9 mouse cellular contexts compared by ENCODE assay signal in genomic region chr5:33704945-33705611, GRCm38 (mm10). TPM values are rescaled to one million over a fixed set of nuclear protein-coding genes. Genes with fewer than 3 reads are reported as not detected.
A peak's percentile ranks its signal among the peaks of the same experiment; 100 is the strongest.
DNase-seq lines count a peak whose midpoint lies in the region; ATAC-seq lines count a peak whose summit lies in the region.
"Had no signal": no experiment of that assay in that cellular context is flagged by ENCODE, and none has a peak within 500 bp of the region (broad histone marks: within the 10 kb centered on the region; RNA-seq: fewer than 3 reads in every experiment).

No protein-coding gene starts in this region.

- DNase-seq in kidney, postnatal 10 days = peak; percentile 66
- DNase-seq in kidney, adult 11 months = no peak
- peak; percentile 79 for DNase-seq in embryonic facial prominence, embryonic 10.5 days (ENCODE audit: low spot score)
- DNase-seq in adrenal gland, adult 2 months = no peak
- DNase-seq in adrenal gland, postnatal 36 days = no peak

- H3K27ac ChIP-seq in embryonic facial prominence, embryonic 10.5 days (replicated peaks) = peak overlapping the region; percentile 75
- H3K27ac ChIP-seq in hindbrain, embryonic 15.5 days (replicated peaks) = peak overlapping the region; percentile 70
- H3K27ac ChIP-seq in midbrain, embryonic 13.5 days = peak overlapping the region; percentile 74
- H3K27ac ChIP-seq: limb, embryonic 15.5 days had no signal

- no peak overlapping the region for H3K9ac ChIP-seq in hindbrain, embryonic 15.5 days
- 0 out of 2 replicates have a peak overlapping the region, but pooled peaks have one; percentile 41 for H3K9ac ChIP-seq in midbrain, embryonic 13.5 days (replicated peaks)
- H3K9ac ChIP-seq: limb, embryonic 15.5 days had no signal

- ATAC-seq in hindbrain, embryonic 15.5 days (ENCODE audit: low FRiP score, low read depth) = peak; percentile 87
- peak; percentile 89 for ATAC-seq in midbrain, embryonic 13.5 days
- ATAC-seq in monocyte, adult 5-6 weeks (replicated peaks; ENCODE audit: insufficient number of reproducible peaks, low FRiP score, low TSS enrichment, poor library complexity, severe bottlenecking) = no peak

- peaks cover 56% of the 10 kb centered on the region for H3K27me3 ChIP-seq in embryonic facial prominence, embryonic 10.5 days (replicated peaks; ENCODE audit: low read depth, poor library complexity, severe bottlenecking)
- H3K27me3 ChIP-seq in hindbrain, embryonic 15.5 days = no peaks in the 10 kb centered on the region
- H3K27me3 ChIP-seq in midbrain, embryonic 13.5 days = peaks cover 54% of the 10 kb centered on the region
- H3K27me3 ChIP-seq: limb, embryonic 15.5 days had no signal

- peak overlapping the region; percentile 27 for H3K4me3 ChIP-seq in embryonic facial prominence, embryonic 10.5 days
- no peak overlapping the region for H3K4me3 ChIP-seq in hindbrain, embryonic 15.5 days
- H3K4me3 ChIP-seq in midbrain, embryonic 13.5 days (replicated peaks) = no peak overlapping the region
- H3K4me3 ChIP-seq: limb, embryonic 15.5 days had no signal

- H3K4me1 ChIP-seq in embryonic facial prominence, embryonic 10.5 days = peaks cover 65% of the 10 kb centered on the region
- peaks cover 16% of the 10 kb centered on the region for H3K4me1 ChIP-seq in hindbrain, embryonic 15.5 days (replicated peaks)
- peaks cover 38% of the 10 kb centered on the region for H3K4me1 ChIP-seq in midbrain, embryonic 13.5 days (replicated peaks)

- WGBS in embryonic facial prominence, embryonic 10.5 days = 2% methylated on average over 11 of the region's 11 CpGs
- 3% methylated on average over 11 of the region's 11 CpGs for WGBS in hindbrain, embryonic 15.5 days
- WGBS in midbrain, embryonic 13.5 days = under 1% methylated on average over 11 of the region's 11 CpGs

- H3K4me2 ChIP-seq in hindbrain, embryonic 15.5 days = no peak overlapping the region
- peak overlapping the region; percentile 15; the same call in 1 of the 2 replicates for H3K4me2 ChIP-seq in midbrain, embryonic 13.5 days (replicated peaks)
- H3K4me2 ChIP-seq: limb, embryonic 15.5 days had no signal

- H3K9me3 ChIP-seq in embryonic facial prominence, embryonic 10.5 days = no peaks in the 10 kb centered on the region
- H3K9me3 ChIP-seq in hindbrain, embryonic 15.5 days = no peaks in the 10 kb centered on the region
- no peaks in the 10 kb centered on the region for H3K9me3 ChIP-seq in midbrain, embryonic 13.5 days
- H3K9me3 ChIP-seq: limb, embryonic 15.5 days had no signal

- H3K36me3 ChIP-seq in embryonic facial prominence, embryonic 10.5 days (replicated peaks) = no peaks in the 10 kb centered on the region
- H3K36me3 ChIP-seq in hindbrain, embryonic 15.5 days = no peaks in the 10 kb centered on the region
- H3K36me3 ChIP-seq in midbrain, embryonic 13.5 days = no peaks in the 10 kb centered on the region
- H3K36me3 ChIP-seq: limb, embryonic 15.5 days had no signal

RNA-seq across cellular contexts. Expression of gene Fgfr3, which starts 16.4 kb away (rescaled TPM):
- polyA plus RNA-seq in embryonic facial prominence, embryonic 10.5 days (2016; fragmentation: Nextera tagmentation; extraction: Ambion mirVana) = 12.9 and 36.8 TPM in 2 replicates
- 39.4 and 40.5 TPM in 2 replicates for polyA plus RNA-seq in hindbrain, embryonic 15.5 days (2015; fragmentation: Nextera tagmentation; extraction: Ambion mirVana)
- polyA plus RNA-seq in midbrain, embryonic 13.5 days (2015; fragmentation: Nextera tagmentation; extraction: Ambion mirVana) = 38.3 and 45.9 TPM in 2 replicates
- total RNA-seq in adrenal gland, adult 2 months (2021) = 1 to 10 TPM; 2.2 to 3.6 TPM
- 3.7 and 5.2 TPM in 2 replicates for polyA plus RNA-seq in adrenal gland, adult 2 months (2012; rRNA removed)
- not detected in 3 replicates for total RNA-seq in monocyte, adult 5-6 weeks (2017)
- total RNA-seq in adrenal gland, postnatal 36 days (2021) = 1 to 10 TPM; 2.4 to 3.8 TPM

RNA-seq across cellular contexts. Expression of gene Tmem129, which starts 46.9 kb away (rescaled TPM):
- polyA plus RNA-seq in embryonic facial prominence, embryonic 10.5 days (2016; fragmentation: Nextera tagmentation; extraction: Ambion mirVana) = 37.1 and 40.0 TPM in 2 replicates
- 31.4 and 32.7 TPM in 2 replicates for polyA plus RNA-seq in hindbrain, embryonic 15.5 days (2015; fragmentation: Nextera tagmentation; extraction: Ambion mirVana)
- 31.8 and 33.2 TPM in 2 replicates for polyA plus RNA-seq in midbrain, embryonic 13.5 days (2015; fragmentation: Nextera tagmentation; extraction: Ambion mirVana)
- total RNA-seq in adrenal gland, adult 2 months (2021) = 10 to 100 TPM; 27.5 to 31.0 TPM
- polyA plus RNA-seq in adrenal gland, adult 2 months (2012; rRNA removed) = 80.4 and 90.5 TPM in 2 replicates
- total RNA-seq in monocyte, adult 5-6 weeks (2017) = 5.3 to 21.8 TPM (median 6.9 TPM) in 3 replicates
- 10 to 100 TPM; 25.9 to 28.5 TPM for total RNA-seq in adrenal gland, postnatal 36 days (2021)

RNA-seq across cellular contexts. Expression of gene Tacc3, which starts 47.1 kb away (rescaled TPM):
- polyA plus RNA-seq in embryonic facial prominence, embryonic 10.5 days (2016; fragmentation: Nextera tagmentation; extraction: Ambion mirVana) = 318 and 337 TPM in 2 replicates
- polyA plus RNA-seq in hindbrain, embryonic 15.5 days (2015; fragmentation: Nextera tagmentation; extraction: Ambion mirVana) = 40.9 and 48.9 TPM in 2 replicates
- polyA plus RNA-seq in midbrain, embryonic 13.5 days (2015; fragmentation: Nextera tagmentation; extraction: Ambion mirVana) = 84.6 and 88.0 TPM in 2 replicates
- 1 to 10 TPM; 4.4 to 5.4 TPM for total RNA-seq in adrenal gland, adult 2 months (2021)
- polyA plus RNA-seq in adrenal gland, adult 2 months (2012; rRNA removed) = 2.3 and 3.6 TPM in 2 replicates
- 24.9 to 30.8 TPM (median 27.7 TPM) in 3 replicates for total RNA-seq in monocyte, adult 5-6 weeks (2017)
- total RNA-seq in adrenal gland, postnatal 36 days (2021) = 1 to 10 TPM; 7.6 to 8.4 TPM

RNA-seq across cellular contexts. Expression of gene Slbp, which starts 52.7 kb away (rescaled TPM):
- 313 and 322 TPM in 2 replicates for polyA plus RNA-seq in embryonic facial prominence, embryonic 10.5 days (2016; fragmentation: Nextera tagmentation; extraction: Ambion mirVana)
- polyA plus RNA-seq in hindbrain, embryonic 15.5 days (2015; fragmentation: Nextera tagmentation; extraction: Ambion mirVana) = 118 and 127 TPM in 2 replicates
- polyA plus RNA-seq in midbrain, embryonic 13.5 days (2015; fragmentation: Nextera tagmentation; extraction: Ambion mirVana) = 143 and 151 TPM in 2 replicates
- 10 to 100 TPM; 29.4 to 37.7 TPM for total RNA-seq in adrenal gland, adult 2 months (2021)
- polyA plus RNA-seq in adrenal gland, adult 2 months (2012; rRNA removed) = 17.8 and 25.0 TPM in 2 replicates
- 195 to 235 TPM (median 203 TPM) in 3 replicates for total RNA-seq in monocyte, adult 5-6 weeks (2017)
- 10 to 100 TPM; 44.8 to 47.8 TPM for total RNA-seq in adrenal gland, postnatal 36 days (2021)

Comparison
In these comparisons a context has a peak if more than half of its experiments do, and no peak if none do; other contexts are left out.
1. DNase-seq: peak in kidney, postnatal 10 days (single experiment) and embryonic facial prominence, embryonic 10.5 days (single experiment); none in kidney, adult 11 months (single experiment), adrenal gland, adult 2 months (single experiment) and adrenal gland, postnatal 36 days (0 of 2).
2. Peak in every context shown above with its lines, with median percentiles within 50 percentile points of each other: H3K27ac ChIP-seq.